Mouse (Mus musculus): Measurements from ENCODE around the gene Vmn1r114. TPM values are rescaled to one million over a fixed set of nuclear protein-coding genes. Genes with fewer than 3 reads are reported as not detected.
"Not testable (repeated sequence)": the region's sequence is repeated elsewhere in the genome, so short reads cannot be mapped to it uniquely, and the experiment has no call there.

The Vmn1r114 gene
- not detected in 2 replicates for polyA plus RNA-seq (2012; rRNA removed)

GRCm38 (mm10) chr7:20812086-20812485 is at the start of gene Vmn1r114:
Vmn1r114 (minus strand) TSS chr7:20812186.
- not testable (repeated sequence) for H3K4me3 ChIP-seq (ENCODE audit: extremely low read depth, insufficient read depth, insufficient read length); H3K27ac ChIP-seq (ENCODE audit: insufficient read depth, low read length); H3K4me1 ChIP-seq (ENCODE audit: control insufficient read depth, insufficient read depth, insufficient read length); H3K27me3 ChIP-seq (ENCODE audit: control insufficient read depth, insufficient read depth, low read length); DNase-seq (ENCODE audit: low read depth in 1 of 2, low spot score in 2 of 2); H3K36me3 ChIP-seq (ENCODE audit: control insufficient read depth, insufficient read depth, low read length)
- WGBS: no CpG with 5 or more reads among the region's 5 CpGs

- not testable (repeated sequence) for DNase-seq (ENCODE audit: low read depth in 1 of 2, low spot score in 2 of 2); H3K4me1 ChIP-seq (ENCODE audit: control insufficient read depth, insufficient read depth, insufficient read length); H3K27me3 ChIP-seq (ENCODE audit: control insufficient read depth, insufficient read depth, low read length); H3K27ac ChIP-seq (ENCODE audit: insufficient read depth, low read length); H3K36me3 ChIP-seq (ENCODE audit: control insufficient read depth, insufficient read depth, low read length); H3K4me3 ChIP-seq (ENCODE audit: extremely low read depth, insufficient read depth, insufficient read length)
- WGBS: 94% methylated on average over 1 of the region's 3 CpGs
Measured at GRCm38 (mm10) chr7:20844885-20845284, 32.9 kb upstream of the Vmn1r114 start, which contains the start of gene Vmn1r115. Vmn1r115 (minus strand) TSS chr7:20844985.

GRCm38 (mm10) chr7:20786985-20787384 is 25.0 kb downstream of the Vmn1r114 start, which contains the start of gene Vmn1r113:
Vmn1r113 (plus strand) TSS chr7:20787285.
- DNase-seq (ENCODE audit: low read depth in 1 of 2, low spot score in 2 of 2); H3K27me3 ChIP-seq (ENCODE audit: control insufficient read depth, insufficient read depth, low read length); H3K36me3 ChIP-seq (ENCODE audit: control insufficient read depth, insufficient read depth, low read length); H3K27ac ChIP-seq (ENCODE audit: insufficient read depth, low read length); H3K4me1 ChIP-seq (ENCODE audit: control insufficient read depth, insufficient read depth, insufficient read length); H3K4me3 ChIP-seq (ENCODE audit: extremely low read depth, insufficient read depth, insufficient read length): not testable (repeated sequence)
- WGBS: 63% methylated on average over 2 of the region's 2 CpGs

- not testable (repeated sequence) for H3K4me1 ChIP-seq (ENCODE audit: control insufficient read depth, insufficient read depth, insufficient read length); H3K27ac ChIP-seq (ENCODE audit: insufficient read depth, low read length); H3K36me3 ChIP-seq (ENCODE audit: control insufficient read depth, insufficient read depth, low read length); H3K27me3 ChIP-seq (ENCODE audit: control insufficient read depth, insufficient read depth, low read length); DNase-seq (ENCODE audit: low read depth in 1 of 2, low spot score in 2 of 2); H3K4me3 ChIP-seq (ENCODE audit: extremely low read depth, insufficient read depth, insufficient read length)
- WGBS: no CpG with 5 or more reads among the region's 3 CpGs
Measured at GRCm38 (mm10) chr7:20770885-20771284, 41.1 kb downstream of the Vmn1r114 start, which contains the start of gene Vmn1r112. Vmn1r112 (plus strand) TSS chr7:20771185.

Other genes with a start within 250 kb of the Vmn1r114 start
- not detected in 2 replicates for gene Gm4141, start 235.9 kb downstream of the Vmn1r114 start, polyA plus RNA-seq (2012; rRNA removed)
- gene Gm4513, start 213.2 kb downstream of the Vmn1r114 start, polyA plus RNA-seq (2012; rRNA removed): not detected in 2 replicates
- gene Vmn1r107, start 143.3 kb downstream of the Vmn1r114 start, polyA plus RNA-seq (2012; rRNA removed): not detected in 2 replicates
- gene Vmn1r111, start 109.0 kb downstream of the Vmn1r114 start, polyA plus RNA-seq (2012; rRNA removed): not detected in 2 replicates
- not detected in 2 replicates for gene Gm10668, start 81.6 kb downstream of the Vmn1r114 start, polyA plus RNA-seq (2012; rRNA removed)
- gene Vmn1r112, start 41.0 kb downstream of the Vmn1r114 start, polyA plus RNA-seq (2012; rRNA removed): not detected in 2 replicates
- gene Vmn1r113, start 24.9 kb downstream of the Vmn1r114 start, polyA plus RNA-seq (2012; rRNA removed): not detected in 2 replicates
- not detected in 2 replicates for gene Vmn1r115, start 32.8 kb upstream of the Vmn1r114 start, polyA plus RNA-seq (2012; rRNA removed)
- gene Vmn1r116, start 60.1 kb upstream of the Vmn1r114 start, polyA plus RNA-seq (2012; rRNA removed): not detected in 2 replicates
- gene Vmn1r117, start 71.9 kb upstream of the Vmn1r114 start, polyA plus RNA-seq (2012; rRNA removed): not detected in 2 replicates
- not detected in 2 replicates for gene Vmn1r118, start 100.2 kb upstream of the Vmn1r114 start, polyA plus RNA-seq (2012; rRNA removed)
- gene Vmn1r119, start 200.3 kb upstream of the Vmn1r114 start, polyA plus RNA-seq (2012; rRNA removed): not detected in 2 replicates
- not detected in 2 replicates for gene Vmn1r120, start 241.6 kb upstream of the Vmn1r114 start, polyA plus RNA-seq (2012; rRNA removed)